Mouse (Mus musculus): ENCODE data around the gene Btg2.
A peak's percentile ranks its signal among the peaks of the same experiment; 100 is the strongest.

Gene Btg2

GRCm38 (mm10) chr1:134077389-134078060 is 1.4 kb downstream of the Btg2 start:
- no peak for DNase-seq (ENCODE audit: low spot score)

DNA sequence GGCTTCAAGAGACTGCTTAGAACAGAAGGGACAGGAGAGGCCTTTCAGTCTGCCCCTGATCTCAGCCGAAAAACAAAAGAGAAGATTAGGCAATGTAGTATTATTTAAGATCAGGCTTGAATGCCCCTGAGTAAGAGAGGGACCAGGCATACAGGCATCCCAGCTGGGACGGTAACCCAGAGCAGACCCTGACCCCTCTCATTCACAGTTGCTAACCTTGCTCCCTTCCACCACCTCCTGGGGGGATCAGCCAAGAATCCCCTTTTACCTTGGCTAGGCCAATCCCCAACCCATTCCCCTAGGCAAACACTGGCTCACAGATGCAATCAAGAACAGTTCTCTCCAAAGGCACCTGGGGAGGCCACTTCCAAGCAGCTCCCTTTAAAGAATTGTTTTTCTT is 2.1 kb downstream of the Btg2 start:
- DNase-seq (ENCODE audit: low spot score) = no peak

GRCm38 (mm10) chr1:134075532-134075931 is 3.4 kb downstream of the Btg2 start:
- no peak for DNase-seq (ENCODE audit: low spot score)

DNA sequence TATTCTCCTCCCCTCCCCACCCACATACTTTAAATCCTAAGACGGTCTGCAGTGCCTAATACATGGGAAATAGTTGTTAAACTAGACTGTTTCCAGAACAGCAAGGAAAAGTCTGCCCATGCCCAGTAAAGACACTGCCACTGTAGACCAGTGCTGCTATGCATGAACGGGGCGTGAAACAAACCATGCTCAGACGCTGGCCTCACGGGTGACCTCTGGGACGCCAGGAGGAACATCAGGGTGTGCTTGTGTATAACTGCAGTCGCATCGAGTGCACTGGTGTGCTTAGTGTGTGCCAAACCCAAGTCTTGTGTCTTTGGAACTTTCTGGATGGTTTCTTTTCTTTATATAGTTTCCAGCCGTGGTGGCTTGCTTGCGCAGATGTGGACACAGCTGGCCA is 4.3 kb downstream of the Btg2 start:
- no peak for DNase-seq (ENCODE audit: low spot score)

DNA sequence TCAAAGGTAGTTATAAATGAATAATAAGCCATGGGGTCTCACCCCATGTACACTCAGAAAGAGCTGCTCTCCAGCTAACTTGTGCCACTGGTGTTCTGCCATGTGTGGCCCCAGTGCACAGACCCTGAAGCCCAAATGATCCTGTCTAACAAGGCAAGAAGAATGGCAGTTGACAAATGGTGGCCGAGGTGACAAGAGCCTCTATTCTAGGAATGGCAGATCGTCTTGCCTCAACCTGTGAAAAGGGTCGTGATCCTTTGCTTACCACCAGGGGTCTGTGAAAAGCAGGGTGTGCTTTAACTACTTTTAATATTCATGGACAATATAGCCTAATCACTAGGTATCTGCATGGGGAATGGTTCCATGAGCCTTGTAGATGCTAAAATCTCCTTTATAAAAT is 4.7 kb downstream of the Btg2 start:
- no peak for DNase-seq (ENCODE audit: low spot score)

DNA sequence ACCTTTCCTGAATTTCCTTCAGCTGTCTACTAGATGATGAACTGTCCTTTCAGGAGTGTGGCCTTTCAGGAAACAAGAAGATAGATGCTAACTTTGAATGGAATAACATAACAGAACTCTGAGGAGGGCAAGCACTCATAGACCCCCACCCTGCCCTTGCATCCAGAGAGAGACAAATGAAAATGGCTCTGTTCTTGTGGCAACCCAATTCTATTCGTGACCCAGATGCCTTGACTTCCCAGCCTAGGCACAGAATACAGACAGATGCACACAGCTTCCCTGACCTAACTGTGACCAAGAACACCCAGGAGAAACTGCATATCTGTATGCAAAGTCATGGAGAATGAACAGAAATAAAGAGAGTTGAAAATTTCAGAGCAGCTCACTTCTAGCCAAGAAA is 5.3 kb downstream of the Btg2 start:
- no peak for DNase-seq (ENCODE audit: low spot score)

DNA sequence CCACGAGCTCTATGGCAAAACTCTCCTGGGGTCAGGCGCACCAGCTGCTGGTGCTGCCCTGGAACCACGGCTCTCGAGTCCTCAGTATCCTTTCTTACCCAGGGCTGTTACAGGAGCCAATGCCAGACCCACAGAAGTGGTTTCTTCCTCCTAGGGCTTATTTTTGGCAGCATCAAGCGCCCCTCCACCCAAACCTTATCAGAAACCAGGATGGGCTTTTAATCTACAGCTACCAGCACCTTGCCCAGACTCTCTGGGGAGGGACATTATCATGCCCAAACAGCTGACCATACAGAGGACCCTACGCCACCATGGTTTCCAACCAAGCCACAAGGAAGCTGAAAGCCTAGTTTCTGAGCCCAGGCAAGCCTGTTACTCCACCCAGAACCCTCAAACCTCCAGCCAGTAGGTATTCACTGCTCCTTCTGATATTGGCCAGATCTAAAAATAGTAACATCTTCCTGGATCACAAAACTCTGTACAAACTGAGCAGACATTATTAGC is 5.8 kb downstream of the Btg2 start:
- no peak for DNase-seq (ENCODE audit: low spot score)

DNA sequence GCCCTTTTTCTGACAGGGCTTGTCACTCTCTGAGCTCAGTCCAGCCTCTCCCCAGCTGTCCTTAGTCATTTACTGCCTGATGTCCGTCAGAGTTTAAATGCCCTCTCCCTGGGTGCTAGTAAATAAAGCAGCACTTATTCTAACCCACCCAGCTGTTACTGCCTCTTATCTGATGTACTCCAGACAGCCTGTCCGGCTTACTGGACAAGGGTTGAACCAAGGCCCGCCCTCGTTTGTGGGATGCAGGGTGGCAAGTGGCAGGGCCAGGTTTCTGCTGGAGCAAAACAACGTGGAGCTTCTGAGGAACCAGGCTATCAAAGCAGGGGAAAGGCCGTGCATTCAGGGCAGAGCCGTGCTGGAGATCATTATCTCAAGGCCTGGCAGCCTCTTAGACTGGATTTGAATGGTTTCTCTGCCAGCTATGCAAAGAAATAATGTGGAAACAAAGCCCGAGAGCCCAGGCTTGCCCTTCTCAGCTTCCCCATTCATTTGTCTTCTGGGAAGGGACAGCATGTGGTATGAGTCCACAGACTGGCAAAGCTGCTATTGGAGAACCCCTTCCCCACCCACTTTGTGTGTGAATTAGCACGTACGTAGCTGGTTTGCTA is 7.4 kb downstream of the Btg2 start:
- DNase-seq (ENCODE audit: low spot score) = no peak

DNA sequence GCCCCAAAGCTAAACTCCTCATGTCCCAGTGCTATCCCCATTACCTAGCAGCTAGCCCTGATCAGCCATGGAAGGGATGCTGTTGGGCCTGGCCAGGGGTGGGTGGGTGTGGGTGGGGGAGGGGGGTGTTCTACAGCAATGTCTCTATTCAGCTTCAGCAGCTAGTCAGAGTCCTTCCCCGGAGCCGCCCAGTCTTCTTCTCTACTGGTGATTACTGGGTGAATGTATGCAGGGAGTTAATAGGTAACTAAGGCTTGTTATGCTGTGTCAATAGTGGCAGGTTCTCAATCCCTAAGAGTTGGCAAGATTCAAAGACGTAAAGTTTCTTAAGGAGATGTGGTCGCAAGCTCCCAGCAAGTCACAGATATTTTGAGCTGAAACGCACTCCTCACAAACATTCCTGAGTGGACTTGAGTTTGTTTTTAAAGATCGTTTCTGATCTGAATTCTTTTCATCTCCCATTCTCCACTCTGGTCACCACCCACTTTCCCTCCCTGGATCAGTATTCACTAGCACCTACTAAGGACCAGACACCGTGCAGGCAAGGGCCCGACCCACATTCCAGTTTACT is 8.7 kb downstream of the Btg2 start:
- DNase-seq (ENCODE audit: low spot score) = peak; percentile 74

- DNase-seq (ENCODE audit: low spot score) = peak; percentile 78
Measured at GRCm38 (mm10) chr1:134067143-134067619, 11.7 kb downstream of the Btg2 start.

- DNase-seq (ENCODE audit: low spot score) = no peak
Measured at GRCm38 (mm10) chr1:134066554-134066953, 12.4 kb downstream of the Btg2 start.

- peak; percentile 69 for DNase-seq (ENCODE audit: low spot score)
Measured at GRCm38 (mm10) chr1:134065241-134065809, 13.6 kb downstream of the Btg2 start.

- no peak for DNase-seq (ENCODE audit: low spot score)
Measured at GRCm38 (mm10) chr1:134064296-134064831, 14.6 kb downstream of the Btg2 start.

DNA sequence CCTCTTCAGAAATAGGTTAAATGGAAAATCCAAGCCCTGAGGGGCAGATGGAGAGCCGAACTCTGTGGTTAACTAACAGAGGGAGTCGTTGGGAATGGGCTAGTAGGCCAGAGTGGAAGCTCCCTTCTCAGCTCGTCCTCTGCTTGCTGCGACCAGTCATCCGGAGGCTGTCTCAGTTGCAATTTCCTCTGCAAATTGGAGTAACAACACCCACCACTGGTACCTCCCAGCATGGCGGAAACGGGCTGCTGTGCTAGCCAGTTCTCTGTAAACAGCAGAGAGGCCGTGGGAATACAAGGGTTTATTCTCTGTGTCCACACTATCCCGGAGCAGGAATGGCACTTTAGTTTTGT is 15.2 kb downstream of the Btg2 start:
- DNase-seq (ENCODE audit: low spot score) = no peak

DNA sequence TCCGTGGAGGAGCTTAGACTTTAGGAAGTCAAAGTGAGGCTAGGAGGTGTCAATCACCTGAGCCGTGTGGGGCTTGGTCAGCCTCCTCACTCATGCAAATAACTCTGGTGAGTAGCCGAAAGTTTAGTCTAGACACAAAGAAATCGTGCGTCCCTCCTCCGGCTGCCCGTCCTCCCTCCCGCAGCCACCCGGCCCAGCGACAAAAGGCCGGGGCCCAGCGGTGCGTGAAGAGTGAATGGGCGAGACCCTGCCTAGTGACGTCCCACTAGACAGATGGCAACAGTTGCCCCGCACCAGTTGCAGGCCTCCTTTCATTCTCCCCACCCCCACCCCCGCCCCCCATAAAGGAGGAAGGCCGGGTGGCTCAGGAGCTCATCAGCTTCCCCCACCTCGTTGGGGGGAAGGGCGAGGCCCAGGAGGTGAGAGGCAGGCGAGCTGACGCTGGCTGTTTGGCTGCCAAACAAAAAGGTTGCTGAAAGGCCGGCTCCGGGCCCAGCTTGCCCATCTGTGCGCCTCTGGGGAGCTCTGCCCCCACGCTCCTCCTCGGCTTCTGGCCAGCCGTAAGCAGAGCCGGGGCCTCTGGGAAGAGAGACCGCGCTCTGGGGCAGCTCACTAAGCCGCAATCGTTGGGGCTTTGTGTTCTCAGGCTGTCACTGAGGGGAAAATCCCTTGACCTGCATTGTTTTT is 15.7 kb downstream of the Btg2 start:
- DNase-seq (ENCODE audit: low spot score) = peak; percentile 60

GRCm38 (mm10) chr1:134062411-134063085 is 16.4 kb downstream of the Btg2 start:
- no peak for DNase-seq (ENCODE audit: low spot score)

- no peak for DNase-seq (ENCODE audit: low spot score)
Measured at GRCm38 (mm10) chr1:134061915-134062314, 17.0 kb downstream of the Btg2 start.

DNA sequence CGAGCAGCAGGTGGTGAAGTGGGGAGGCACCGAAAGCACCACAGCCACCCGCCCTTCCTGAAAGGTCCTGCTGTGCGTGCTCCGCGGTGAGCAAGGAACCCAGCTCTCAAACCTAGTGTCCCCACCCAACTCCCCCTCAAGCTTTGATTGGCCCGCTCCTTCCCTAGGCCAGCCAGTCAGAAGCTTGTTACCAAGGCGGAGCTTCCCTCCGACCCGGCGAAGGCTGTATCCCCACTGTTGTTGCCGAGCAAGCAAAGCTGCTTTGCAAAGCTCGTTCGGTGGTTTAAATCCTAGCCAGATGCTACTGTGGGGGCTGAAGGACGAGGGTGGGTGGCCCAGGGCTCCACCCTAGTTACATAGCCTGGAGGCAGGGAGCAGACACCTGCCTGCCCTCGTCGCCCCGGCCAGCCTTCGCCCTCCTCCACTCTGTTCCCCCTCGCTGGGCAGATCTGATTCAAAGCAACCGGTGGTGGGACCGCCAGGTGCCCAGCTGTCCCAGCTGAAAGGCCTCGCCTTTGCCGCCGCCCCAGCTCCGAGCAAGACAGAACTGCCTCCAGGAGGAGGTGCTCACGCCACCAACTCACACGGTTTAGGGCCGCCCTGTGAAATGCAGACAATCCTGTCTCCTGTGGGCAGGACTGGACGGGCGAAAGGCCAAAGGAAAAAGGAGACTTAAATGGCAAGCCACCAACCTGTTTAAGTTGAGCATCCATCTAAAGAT is 17.9 kb downstream of the Btg2 start:
- peak; percentile 93 for DNase-seq (ENCODE audit: low spot score)

DNA sequence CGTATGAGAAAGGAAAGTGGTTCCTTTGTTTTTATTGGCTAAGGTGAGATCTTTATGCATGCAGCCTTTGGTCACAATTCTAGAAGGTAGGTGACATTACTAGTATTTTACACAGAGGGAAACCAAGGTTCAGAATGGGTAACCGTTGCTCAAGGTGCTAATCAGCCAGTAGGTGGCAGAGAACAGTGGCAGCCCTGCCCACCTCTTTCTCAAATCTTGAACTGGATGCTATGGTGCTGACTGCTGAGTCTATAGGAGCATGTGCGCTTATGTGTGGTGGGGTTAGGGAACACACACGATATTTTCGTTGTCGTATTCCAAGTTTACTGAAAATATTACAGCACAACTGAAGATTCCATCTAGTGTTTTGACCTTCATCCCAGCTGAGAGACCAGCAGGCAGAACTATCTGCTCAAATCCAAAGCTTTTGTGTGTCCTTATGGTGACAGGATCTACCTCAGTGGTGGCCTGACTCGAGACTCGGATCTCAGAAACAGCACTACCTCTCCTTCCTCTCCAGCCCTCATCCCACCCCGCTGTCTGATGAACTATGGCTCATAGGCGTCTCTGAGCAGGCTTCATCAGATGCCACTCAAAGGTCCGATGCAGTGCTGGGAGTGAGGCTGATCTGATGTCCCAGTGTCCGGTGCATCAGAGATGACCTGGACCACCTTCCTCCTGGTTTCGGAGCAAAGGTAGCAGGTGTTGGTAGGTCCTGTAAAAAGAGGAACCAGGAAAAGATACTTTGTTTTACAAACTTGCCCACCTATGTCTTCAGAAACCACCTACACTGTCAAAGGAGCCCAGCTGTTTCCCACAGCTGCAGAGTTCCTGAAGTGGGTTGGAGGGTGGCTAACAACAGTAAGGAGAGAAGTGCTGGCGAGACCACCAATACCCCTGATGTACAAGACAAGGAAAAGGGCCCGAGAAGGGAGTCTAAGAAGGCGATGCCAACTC is 18.9 kb downstream of the Btg2 start:
- DNase-seq (ENCODE audit: low spot score) = no peak

- no peak for DNase-seq (ENCODE audit: low spot score)
Measured at GRCm38 (mm10) chr1:134058870-134059269, 20.1 kb downstream of the Btg2 start.
